Mouse (Mus musculus) hindbrain, postnatal 0 days (tissue): ENCODE data around the gene Rpp25l. TPM values are rescaled to one million over a fixed set of nuclear protein-coding genes. Genes with fewer than 3 reads are reported as not detected.
"Not testable (repeated sequence)": the region's sequence is repeated elsewhere in the genome, so short reads cannot be mapped to it uniquely, and the experiment has no call there.

Experiments used
- ATAC-seq: fragments of 200-750 bp; cut with Nextera tagmentation; 2 replicates; pipeline ENCODE4 v1.8.0; 2017; ENCODE audit warnings: mild to moderate bottlenecking, moderate TSS enrichment, moderate library complexity
- DNase-seq: peaks from one replicate; pipeline ENCODE4 v3.0.0-alpha.2; 2015; ENCODE audit warnings: low spot score
- H3K27ac ChIP-seq: fragments of 300-500 bp; sonication (generic); 2 replicates; pipeline ENCODE4 v1.5.1; 2014; ENCODE audit warnings: mild to moderate bottlenecking
- H3K27me3 ChIP-seq: fragments of 300-500 bp; sonication (generic); 2 replicates; pipeline ENCODE4 v1.6.1; 2014; ENCODE audit warnings: low read length, mixed read lengths; ENCODE audit not compliant: insufficient read depth
- H3K36me3 ChIP-seq: fragments of 300-500 bp; sonication (generic); 2 replicates; pipeline ENCODE4 v1.6.1; 2014; ENCODE audit warnings: low read length, mixed read lengths; ENCODE audit not compliant: insufficient read depth
- H3K4me1 ChIP-seq: fragments of 300-500 bp; sonication (generic); 2 replicates; pipeline ENCODE4 v1.6.1; 2014; ENCODE audit warnings: antibody characterized with exemption, low read length, mixed read lengths; ENCODE audit not compliant: insufficient read depth
- H3K4me2 ChIP-seq: fragments of 300-500 bp; sonication (generic); 2 replicates; pipeline ENCODE4 v1.6.1; 2014; ENCODE audit warnings: low read depth, mild to moderate bottlenecking, low read length, moderate library complexity, mixed read lengths
- H3K4me3 ChIP-seq: fragments of 300-500 bp; sonication (generic); 2 replicates; pipeline ENCODE4 v1.5.1; 2014; ENCODE audit warnings: low read length
- H3K9ac ChIP-seq: fragments of 300-500 bp; sonication (generic); replicated peaks from 2 replicates; pipeline ENCODE4 v1.6.1; 2014; ENCODE audit warnings: mild to moderate bottlenecking, low read length, moderate library complexity, mixed read lengths
- H3K9me3 ChIP-seq: fragments of 300-500 bp; sonication (generic); 2 replicates; pipeline ENCODE4 v1.6.1; 2016; ENCODE audit warnings: low read length, mixed read lengths
- CTCF ChIP-seq: IDR thresholded peaks from 2 replicates; pipeline ENCODE4 v1.5.1; 2016; ENCODE audit warnings: antibody characterized with exemption, control low read depth, low read depth
- WGBS: fragments of 180-500 bp; shearing (Covaris S2); extraction: QIAGEN DNeasy Blood & Tissue Kit; methylation state at CpG from one replicate; pipeline ENCODE4 v1.1.7; 2014; 5-methylcytosine and 5-hydroxymethylcytosine counted together
- polyA plus RNA-seq: library from polyadenylated mRNA; unstranded; fragments of >200 nt; fragmentation: Nextera tagmentation; extraction: Ambion mirVana; gene quantifications from 2 replicates; pipeline ENCODE4 v1.2.1, GENCODE M21; 2015
- total RNA-seq: library from RNA; depleted of rRNA; stranded (reverse); fragments of >200 nt; gene quantifications from 2 replicates; pipeline ENCODE4 v1.2.3, GENCODE M21; 2014

Rpp25l gene
- total and polyA plus RNA-seq, 2 experiments from 2014 or later, result 35.0 to 47.3 TPM

- not testable (repeated sequence) for H3K4me3 ChIP-seq, H3K27me3 ChIP-seq, H3K4me1 ChIP-seq, DNase-seq, H3K9ac ChIP-seq, H3K9me3 ChIP-seq, H3K36me3 ChIP-seq, H3K27ac ChIP-seq
- ATAC-seq, result peak; percentile 48
- WGBS, result 0% methylated on average over 2 of the region's 27 CpGs
- peak overlapping the region; percentile 16; the same call in 1 of the 2 replicates for H3K4me2 ChIP-seq
Measured at GRCm38 (mm10) chr4:41683303-41683702, 30.0 kb downstream of the Rpp25l start.

- 35% methylated on average over 6 of the region's 6 CpGs for WGBS
- no peak for DNase-seq
- H3K27ac ChIP-seq, result peak overlapping the region; percentile 0; the same call in 1 of the 2 replicates
- no peaks in the 10 kb centered on the region; the same call in 1 of the 2 replicates for H3K4me1 ChIP-seq
- no peaks in the 10 kb centered on the region for H3K9me3 ChIP-seq
- H3K4me2 ChIP-seq, result peak overlapping the region; percentile 16
- TF ChIP-seq CTCF, result no peak
- H3K4me3 ChIP-seq, result no peak overlapping the region
- ATAC-seq, result no peak
- 0 out of 2 replicates have a peak overlapping the region, but pooled peaks have one; percentile 28 for H3K9ac ChIP-seq
- no peaks in the 10 kb centered on the region for H3K27me3 ChIP-seq
- H3K36me3 ChIP-seq, result no peaks in the 10 kb centered on the region
Measured at GRCm38 (mm10) chr4:41682789-41683188, 30.5 kb downstream of the Rpp25l start.

- no peak overlapping the region; the same call in 1 of the 2 replicates for H3K27ac ChIP-seq
- TF ChIP-seq CTCF, result no peak
- H3K27me3 ChIP-seq, result no peaks in the 10 kb centered on the region
- H3K9me3 ChIP-seq, result no peaks in the 10 kb centered on the region
- ATAC-seq (no peak), DNase-seq (no peak)
- no peak overlapping the region for H3K9ac ChIP-seq
- H3K4me1 ChIP-seq, result peaks cover 5% of the 10 kb centered on the region
- WGBS, result 57% methylated on average over 10 of the region's 10 CpGs
- H3K4me2 ChIP-seq, result no peak overlapping the region
- no peaks in the 10 kb centered on the region for H3K36me3 ChIP-seq
- H3K4me3 ChIP-seq, result no peak overlapping the region
Measured at GRCm38 (mm10) chr4:41681947-41682346, 31.4 kb downstream of the Rpp25l start.

- no peak overlapping the region for H3K4me3 ChIP-seq
- DNase-seq (no peak), ATAC-seq (no peak)
- H3K4me1 ChIP-seq, result peaks cover 13% of the 10 kb centered on the region
- TF ChIP-seq CTCF, result no peak
- no peaks in the 10 kb centered on the region for H3K27me3 ChIP-seq
- H3K4me2 ChIP-seq, result no peak overlapping the region
- WGBS, result 42% methylated on average over 4 of the region's 4 CpGs
- H3K27ac ChIP-seq, result no peak overlapping the region
- H3K36me3 ChIP-seq, result no peaks in the 10 kb centered on the region
- no peak overlapping the region for H3K9ac ChIP-seq
- H3K9me3 ChIP-seq, result no peaks in the 10 kb centered on the region
Measured at GRCm38 (mm10) chr4:41681176-41681575, 32.2 kb downstream of the Rpp25l start.

GRCm38 (mm10) chr4:41679291-41679690 is 34.0 kb downstream of the Rpp25l start:
- no peak overlapping the region for H3K4me3 ChIP-seq
- H3K9me3 ChIP-seq, result no peaks in the 10 kb centered on the region
- H3K27ac ChIP-seq, result peak overlapping the region; percentile 15; the same call in 1 of the 2 replicates
- H3K27me3 ChIP-seq, result no peaks in the 10 kb centered on the region
- peaks cover 20% of the 10 kb centered on the region for H3K4me1 ChIP-seq
- H3K9ac ChIP-seq, result no peak overlapping the region
- WGBS, result 71% methylated on average over 1 of the region's 2 CpGs
- ATAC-seq (no peak), DNase-seq (no peak)
- H3K36me3 ChIP-seq, result no peaks in the 10 kb centered on the region
- no peak overlapping the region for H3K4me2 ChIP-seq
- no peak for TF ChIP-seq CTCF

GRCm38 (mm10) chr4:41678863-41679262 is 34.5 kb downstream of the Rpp25l start:
- no peaks in the 10 kb centered on the region for H3K9me3 ChIP-seq
- no peak for TF ChIP-seq CTCF
- ATAC-seq (no peak), DNase-seq (no peak)
- no peaks in the 10 kb centered on the region for H3K27me3 ChIP-seq
- no peak overlapping the region for H3K4me2 ChIP-seq
- H3K36me3 ChIP-seq, result no peaks in the 10 kb centered on the region
- H3K4me3 ChIP-seq, result no peak overlapping the region
- H3K9ac ChIP-seq, result no peak overlapping the region
- 63% methylated on average over 6 of the region's 6 CpGs for WGBS
- H3K4me1 ChIP-seq, result peaks cover 20% of the 10 kb centered on the region
- peak overlapping the region; percentile 15; the same call in 1 of the 2 replicates for H3K27ac ChIP-seq

GRCm38 (mm10) chr4:41677006-41677629 is 36.2 kb downstream of the Rpp25l start:
- H3K4me2 ChIP-seq, result no peak overlapping the region
- ATAC-seq (peak; percentile 52), DNase-seq (peak; percentile 76)
- TF ChIP-seq CTCF, result no peak
- H3K27me3 ChIP-seq, result no peaks in the 10 kb centered on the region
- peaks cover 30% of the 10 kb centered on the region for H3K4me1 ChIP-seq
- peak overlapping the region; percentile 33; the same call in 1 of the 2 replicates for H3K9ac ChIP-seq
- H3K9me3 ChIP-seq, result no peaks in the 10 kb centered on the region
- 38% methylated on average over 12 of the region's 13 CpGs for WGBS
- no peak overlapping the region for H3K4me3 ChIP-seq
- H3K36me3 ChIP-seq, result no peaks in the 10 kb centered on the region
- H3K27ac ChIP-seq, result peak overlapping the region; percentile 67
